Mouse (Mus musculus): ENCODE measurements around the gene Hspb8. TPM values are rescaled to one million over a fixed set of nuclear protein-coding genes. Genes with fewer than 3 reads are reported as not detected.
A peak's percentile ranks its signal among the peaks of the same experiment; 100 is the strongest.

Gene Hspb8
- total and polyA plus RNA-seq, 2 experiments from 2014 or later, result 10.0 to 17.9 TPM

DNA sequence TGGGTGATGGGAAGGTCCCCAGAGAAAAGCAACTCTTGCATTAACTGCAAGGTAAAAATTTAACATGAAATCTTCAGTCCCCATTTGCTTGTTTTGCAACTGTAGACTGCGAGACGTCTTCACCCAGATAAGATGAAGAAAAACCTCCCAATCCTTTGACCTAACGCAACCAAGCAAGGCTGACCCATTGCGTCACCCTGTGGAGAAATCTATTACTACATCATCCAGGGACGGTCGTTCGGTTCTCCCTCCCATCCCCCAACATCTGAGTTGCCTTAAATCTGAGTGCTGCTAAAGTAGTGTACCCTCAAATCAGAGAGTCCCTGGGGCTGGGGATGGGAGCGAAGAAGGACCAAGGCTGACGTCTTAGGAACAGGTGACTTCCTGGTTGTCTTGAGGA is 13.7 kb downstream of the Hspb8 start:
- ATAC-seq (no peak), DNase-seq (ENCODE audit: low spot score) (no peak)
- no peak overlapping the region for H3K4me2 ChIP-seq (ENCODE audit: low read depth, low read length)
- no peak overlapping the region for H3K27ac ChIP-seq
- TF ChIP-seq CTCF (IDR thresholded peaks at IDR 0.05; ENCODE audit: low read depth), result peak; percentile 45
- no peaks in the 10 kb centered on the region for H3K27me3 ChIP-seq (ENCODE audit: insufficient read depth, low read length)
- no peak overlapping the region for H3K4me3 ChIP-seq (ENCODE audit: low read length)
- H3K36me3 ChIP-seq (ENCODE audit: insufficient read depth, low read length), result no peaks in the 10 kb centered on the region
- 65% methylated on average over 9 of the region's 9 CpGs for WGBS
- no peak overlapping the region for H3K9ac ChIP-seq (replicated peaks; ENCODE audit: low read length)
- H3K9me3 ChIP-seq (ENCODE audit: low read length), result no peaks in the 10 kb centered on the region
- no peaks in the 10 kb centered on the region; the same call in 1 of the 2 replicates for H3K4me1 ChIP-seq (ENCODE audit: insufficient read depth, low read length)

DNA sequence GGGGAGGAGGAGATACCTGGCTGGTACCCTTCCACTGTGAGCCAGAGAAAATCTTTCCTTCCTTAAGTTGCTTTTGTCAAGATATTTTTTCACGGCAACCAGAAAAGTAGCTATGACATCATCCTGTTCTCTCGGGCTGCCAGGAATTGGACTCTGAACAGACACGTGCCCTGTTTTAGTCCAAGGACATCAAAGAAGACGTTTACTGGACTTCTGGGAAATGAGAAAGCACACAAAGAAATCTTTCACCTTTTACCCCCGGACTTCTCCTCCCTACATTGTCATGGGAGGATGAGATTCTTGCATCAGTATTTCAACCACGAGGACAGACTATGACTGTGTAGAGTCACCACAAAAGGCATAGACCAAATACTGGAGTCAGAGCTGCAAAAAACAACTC is 14.7 kb downstream of the Hspb8 start:
- Histone ChIP-seq H3K27ac (no peak overlapping the region; the same call in 1 of the 2 replicates), H3K9me3 (ENCODE audit: low read length) (no peaks in the 10 kb centered on the region), H3K9ac (replicated peaks; ENCODE audit: low read length) (no peak overlapping the region), H3K36me3 (ENCODE audit: insufficient read depth, low read length) (no peaks in the 10 kb centered on the region), H3K4me1 (ENCODE audit: insufficient read depth, low read length) (no peaks in the 10 kb centered on the region; the same call in 1 of the 2 replicates), H3K4me2 (ENCODE audit: low read depth, low read length) (no peak overlapping the region), H3K4me3 (ENCODE audit: low read length) (no peak overlapping the region), H3K27me3 (ENCODE audit: insufficient read depth, low read length) (no peaks in the 10 kb centered on the region)
- peak; percentile 25 for DNase-seq (ENCODE audit: low spot score)
- ATAC-seq, result 0 out of 2 replicates have a peak, but pooled peaks have one; percentile 27
- no peak for TF ChIP-seq CTCF (IDR thresholded peaks at IDR 0.05; ENCODE audit: low read depth)
- WGBS, result 20% methylated on average over 6 of the region's 6 CpGs

DNA sequence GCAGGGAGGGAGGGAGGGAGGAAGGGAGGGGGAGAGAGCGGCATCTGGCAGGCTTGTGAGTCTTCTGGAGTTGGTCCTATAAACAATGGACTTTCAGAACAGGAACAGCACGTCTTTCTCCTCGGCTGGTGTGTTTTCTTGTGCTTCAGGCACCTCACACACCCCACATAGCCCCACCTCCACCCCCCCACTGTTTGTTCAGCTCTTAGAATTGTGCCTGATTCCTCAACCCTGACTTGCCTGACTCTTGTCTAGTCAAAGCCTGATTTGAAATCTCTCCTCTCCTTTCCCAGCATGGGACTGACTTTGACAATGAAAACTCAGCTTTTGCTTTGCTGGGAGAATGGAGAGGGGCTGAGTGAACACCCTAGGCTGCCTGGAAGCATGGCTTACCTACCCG is 15.3 kb downstream of the Hspb8 start:
- Histone ChIP-seq H3K4me2 (ENCODE audit: low read depth, low read length) (no peak overlapping the region), H3K36me3 (ENCODE audit: insufficient read depth, low read length) (no peaks in the 10 kb centered on the region), H3K27me3 (ENCODE audit: insufficient read depth, low read length) (no peaks in the 10 kb centered on the region), H3K9me3 (ENCODE audit: low read length) (no peaks in the 10 kb centered on the region), H3K27ac (no peak overlapping the region; the same call in 1 of the 2 replicates), H3K4me1 (ENCODE audit: insufficient read depth, low read length) (no peaks in the 10 kb centered on the region; the same call in 1 of the 2 replicates), H3K9ac (replicated peaks; ENCODE audit: low read length) (no peak overlapping the region), H3K4me3 (ENCODE audit: low read length) (no peak overlapping the region)
- DNase-seq (ENCODE audit: low spot score), result no peak
- WGBS, result 17% methylated on average over 4 of the region's 4 CpGs
- no peak for TF ChIP-seq CTCF (IDR thresholded peaks at IDR 0.05; ENCODE audit: low read depth)
- ATAC-seq, result no peak

DNA sequence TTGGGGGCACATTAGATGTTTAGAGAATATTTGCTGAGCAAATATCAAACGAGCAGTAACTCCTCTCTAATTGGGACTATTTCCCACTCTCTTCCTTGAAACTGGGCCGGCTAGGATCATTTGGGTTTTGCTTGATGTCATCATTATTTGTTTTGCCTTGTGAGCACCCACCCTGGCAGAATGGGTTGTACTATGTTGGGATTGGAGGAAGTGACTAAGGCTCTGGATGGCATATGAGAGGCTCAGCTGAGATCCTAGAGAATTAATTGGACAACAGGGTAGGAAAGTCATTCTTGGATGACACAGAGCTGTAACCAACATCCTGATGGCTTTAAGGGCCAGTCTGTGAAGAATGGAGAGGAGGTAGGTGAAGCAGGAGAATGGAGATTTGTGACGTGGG is 16.2 kb downstream of the Hspb8 start:
- Histone ChIP-seq H3K9me3 (ENCODE audit: low read length) (no peaks in the 10 kb centered on the region), H3K9ac (replicated peaks; ENCODE audit: low read length) (no peak overlapping the region), H3K4me1 (ENCODE audit: insufficient read depth, low read length) (no peaks in the 10 kb centered on the region; the same call in 1 of the 2 replicates), H3K27me3 (ENCODE audit: insufficient read depth, low read length) (no peaks in the 10 kb centered on the region), H3K27ac (no peak overlapping the region), H3K4me2 (ENCODE audit: low read depth, low read length) (no peak overlapping the region), H3K36me3 (ENCODE audit: insufficient read depth, low read length) (no peaks in the 10 kb centered on the region), H3K4me3 (ENCODE audit: low read length) (no peak overlapping the region)
- ATAC-seq (no peak), DNase-seq (ENCODE audit: low spot score) (no peak)
- WGBS, result 79% methylated on average over 3 of the region's 3 CpGs
- no peak for TF ChIP-seq CTCF (IDR thresholded peaks at IDR 0.05; ENCODE audit: low read depth)

DNA sequence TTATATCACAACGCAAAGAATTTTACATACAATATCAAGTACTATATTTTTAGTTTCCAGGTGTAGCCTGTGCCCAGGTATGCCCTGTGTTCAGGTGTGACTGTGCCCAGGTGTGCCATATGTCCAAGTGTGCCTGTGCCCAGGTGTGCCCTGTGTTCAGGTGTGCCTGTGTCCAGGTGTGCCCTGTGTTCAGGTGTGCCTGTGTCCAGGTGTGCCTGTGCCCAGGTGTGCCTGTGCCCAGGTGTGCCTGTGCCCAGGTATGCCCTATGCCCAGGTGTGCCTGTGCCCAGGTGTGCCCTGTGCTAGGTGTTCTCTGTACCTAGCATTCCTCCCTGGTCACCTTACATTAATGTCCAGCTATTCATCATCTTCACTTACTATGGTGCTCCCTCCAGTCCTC is 16.7 kb downstream of the Hspb8 start:
- Histone ChIP-seq H3K27ac (no peak overlapping the region), H3K4me1 (ENCODE audit: insufficient read depth, low read length) (no peaks in the 10 kb centered on the region; the same call in 1 of the 2 replicates), H3K9me3 (ENCODE audit: low read length) (no peaks in the 10 kb centered on the region), H3K36me3 (ENCODE audit: insufficient read depth, low read length) (no peaks in the 10 kb centered on the region), H3K4me2 (ENCODE audit: low read depth, low read length) (no peak overlapping the region), H3K27me3 (ENCODE audit: insufficient read depth, low read length) (no peaks in the 10 kb centered on the region), H3K4me3 (ENCODE audit: low read length) (no peak overlapping the region), H3K9ac (replicated peaks; ENCODE audit: low read length) (no peak overlapping the region)
- no peak for TF ChIP-seq CTCF (IDR thresholded peaks at IDR 0.05; ENCODE audit: low read depth)
- ATAC-seq, result no peak
- no peak for DNase-seq (ENCODE audit: low spot score)
- WGBS, result 97% methylated on average over 1 of the region's 1 CpGs

DNA sequence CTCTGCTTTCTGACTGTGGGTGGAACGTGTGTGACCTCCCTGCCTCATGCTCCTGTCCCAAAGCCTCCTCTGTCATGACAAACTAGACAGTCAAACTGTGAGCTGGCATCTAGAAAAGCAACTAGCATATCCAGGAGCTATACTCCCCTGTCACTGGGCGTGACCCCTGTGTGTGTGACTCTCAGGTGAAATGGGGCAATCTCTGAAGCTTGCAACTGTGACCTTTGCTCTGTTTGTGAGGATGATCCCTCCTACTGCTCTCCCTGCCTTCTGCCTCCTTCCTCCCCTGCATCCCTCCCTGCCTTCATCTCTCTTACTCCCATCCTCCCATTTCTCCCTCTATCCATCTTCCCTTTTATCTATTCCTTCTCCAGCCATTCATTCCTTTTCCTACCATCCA is 18.6 kb downstream of the Hspb8 start:
- Histone ChIP-seq H3K4me3 (ENCODE audit: low read length) (no peak overlapping the region), H3K9me3 (ENCODE audit: low read length) (no peaks in the 10 kb centered on the region), H3K27ac (no peak overlapping the region), H3K4me1 (ENCODE audit: insufficient read depth, low read length) (no peaks in the 10 kb centered on the region; the same call in 1 of the 2 replicates), H3K4me2 (ENCODE audit: low read depth, low read length) (no peak overlapping the region), H3K9ac (replicated peaks; ENCODE audit: low read length) (no peak overlapping the region), H3K36me3 (ENCODE audit: insufficient read depth, low read length) (no peaks in the 10 kb centered on the region), H3K27me3 (ENCODE audit: insufficient read depth, low read length) (no peaks in the 10 kb centered on the region)
- no peak for TF ChIP-seq CTCF (IDR thresholded peaks at IDR 0.05; ENCODE audit: low read depth)
- 87% methylated on average over 2 of the region's 2 CpGs for WGBS
- no peak for DNase-seq (ENCODE audit: low spot score)
- no peak for ATAC-seq

DNA sequence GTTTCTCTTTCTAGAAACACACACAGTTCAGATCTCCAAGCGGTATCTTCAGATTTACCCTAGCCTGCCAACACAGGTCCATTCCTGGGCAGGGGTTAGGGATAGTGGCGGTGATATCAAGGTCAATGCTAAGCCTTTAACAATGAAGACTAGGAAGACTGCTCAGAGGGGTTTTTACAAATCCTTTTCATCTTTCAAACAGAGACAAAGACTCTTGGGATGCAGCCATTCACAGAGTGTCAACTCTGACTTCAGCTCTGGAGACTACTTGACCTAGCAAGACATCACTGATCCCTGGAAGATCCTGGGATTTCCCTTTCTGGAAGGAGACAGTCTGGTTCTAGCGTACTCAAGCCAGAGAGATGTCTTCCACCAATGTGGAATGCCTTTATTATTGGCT is 21.9 kb downstream of the Hspb8 start:
- Histone ChIP-seq H3K9me3 (ENCODE audit: low read length) (no peaks in the 10 kb centered on the region), H3K4me2 (ENCODE audit: low read depth, low read length) (no peak overlapping the region), H3K36me3 (ENCODE audit: insufficient read depth, low read length) (no peaks in the 10 kb centered on the region), H3K27ac (no peak overlapping the region), H3K9ac (replicated peaks; ENCODE audit: low read length) (no peak overlapping the region), H3K4me3 (ENCODE audit: low read length) (no peak overlapping the region), H3K4me1 (ENCODE audit: insufficient read depth, low read length) (no peaks in the 10 kb centered on the region; the same call in 1 of the 2 replicates), H3K27me3 (ENCODE audit: insufficient read depth, low read length) (no peaks in the 10 kb centered on the region)
- ATAC-seq (no peak), DNase-seq (ENCODE audit: low spot score) (no peak)
- WGBS, result 73% methylated on average over 3 of the region's 3 CpGs
- TF ChIP-seq CTCF (IDR thresholded peaks at IDR 0.05; ENCODE audit: low read depth), result no peak

All from hindbrain, postnatal 0 days (tissue).